Mouse (Mus musculus) olfactory bulb, adult 2 months (tissue): ENCODE measurements at regions not wholly inside any gene's neighbourhood (a gene's known extent, or its start where the extent isn't known, plus 50 kb on each side); places are given as distances from the start of the nearest gene placed in this dataset.

Experiments
- CTCF ChIP-seq: fragments of 200-500 bp; IDR thresholded peaks from 2 replicates; pipeline ENCODE4 v1.5.1; 2012; ENCODE audit warnings: low read depth, mild to moderate bottlenecking, low read length, moderate library complexity; ENCODE audit not compliant: insufficient read depth
- POLR2A ChIP-seq: fragments of 200-500 bp; IDR thresholded peaks from 2 replicates; pipeline ENCODE4 v1.6.1; 2012; ENCODE audit warnings: mild to moderate bottlenecking, low read depth, low read length, moderate library complexity; ENCODE audit not compliant: insufficient read depth

- TF ChIP-seq CTCF (no peak), POLR2A (no peak)
Measured at GRCm38 (mm10) chr4:31417161-31417560, 546.7 kb upstream of the Map3k7 start.
